Mouse (Mus musculus) lung, postnatal 0 days (tissue): Measurements from ENCODE around the gene Zfp622. TPM values are rescaled to one million over a fixed set of nuclear protein-coding genes. Genes with fewer than 3 reads are reported as not detected.

Source experiments
- ATAC-seq: fragments of 200-750 bp; cut with Nextera tagmentation; 2 replicates; pipeline ENCODE4 v1.8.0; 2017; ENCODE audit warnings: moderate library complexity
- DNase-seq: peaks from one replicate; pipeline ENCODE4 v3.0.0-alpha.2; 2016; ENCODE audit warnings: low spot score
- H3K27ac ChIP-seq: fragments of 300-500 bp; sonication (generic); 2 replicates; pipeline ENCODE4 v1.5.1; 2014; ENCODE audit warnings: antibody characterized with exemption, mild to moderate bottlenecking, low read length, mixed read lengths
- H3K27me3 ChIP-seq: fragments of 300-500 bp; sonication (generic); replicated peaks from 2 replicates; pipeline ENCODE4 v1.6.1; 2014; ENCODE audit warnings: low read length, mixed read lengths; ENCODE audit not compliant: insufficient read depth
- H3K36me3 ChIP-seq: fragments of 300-500 bp; sonication (generic); 2 replicates; pipeline ENCODE4 v1.6.1; 2014; ENCODE audit warnings: low read length, mixed read lengths; ENCODE audit not compliant: insufficient read depth
- H3K4me1 ChIP-seq: fragments of 300-500 bp; sonication (generic); 2 replicates; pipeline ENCODE4 v1.6.1; 2014; ENCODE audit warnings: antibody characterized with exemption, low read depth, low read length, mixed read lengths; ENCODE audit not compliant: insufficient read depth
- H3K4me2 ChIP-seq: fragments of 300-500 bp; sonication (generic); replicated peaks from 2 replicates; pipeline ENCODE4 v1.6.1; 2014; ENCODE audit warnings: low read depth, mild to moderate bottlenecking, low read length, moderate library complexity, mixed read lengths
- H3K4me3 ChIP-seq: fragments of 300-500 bp; sonication (generic); 2 replicates; pipeline ENCODE4 v1.5.1; 2014; ENCODE audit warnings: low read depth, low read length
- H3K9ac ChIP-seq: fragments of 300-500 bp; sonication (generic); replicated peaks from 2 replicates; pipeline ENCODE4 v1.6.1; 2014; ENCODE audit warnings: low read depth, mild to moderate bottlenecking
- H3K9me3 ChIP-seq: fragments of 300-500 bp; sonication (generic); 2 replicates; pipeline ENCODE4 v1.6.1; 2016; ENCODE audit warnings: low read length, mixed read lengths
- CTCF ChIP-seq: IDR thresholded peaks from 2 replicates; pipeline ENCODE4 v1.5.1; 2016; ENCODE audit warnings: antibody characterized with exemption, mild to moderate bottlenecking
- EP300 ChIP-seq: IDR thresholded peaks from 2 replicates; pipeline ENCODE4 v1.6.1; 2016; ENCODE audit warnings: antibody characterized with exemption, mild to moderate bottlenecking, control low read depth
- WGBS: fragments of 180-500 bp; shearing (Covaris S2); extraction: QIAGEN DNeasy Blood & Tissue Kit; methylation state at CpG from one replicate; pipeline ENCODE4 v1.1.7; 2014; 5-methylcytosine and 5-hydroxymethylcytosine counted together
- microRNA-seq: library from miRNA; unstranded; fragments of <30 nt; microRNA quantifications from one replicate; pipeline ENCODE4, GENCODE M21; 2016
- polyA plus RNA-seq: library from polyadenylated mRNA; unstranded; fragments of >200 nt; fragmentation: Nextera tagmentation; extraction: Ambion mirVana; gene quantifications from 2 replicates; pipeline ENCODE4 v1.2.1, GENCODE M21; 2015

Zfp622 gene
- polyA plus RNA-seq, 1 experiment from 2014 or later, result 18.4 TPM

- no peak overlapping the region for H3K9ac ChIP-seq
- no peak overlapping the region for H3K4me3 ChIP-seq
- H3K9me3 ChIP-seq, result no peaks in the 10 kb centered on the region
- no peak overlapping the region for H3K4me2 ChIP-seq
- no peaks in the 10 kb centered on the region for H3K27me3 ChIP-seq
- 39% methylated on average over 14 of the region's 14 CpGs for whole genome bisulfite sequencing
- H3K36me3 ChIP-seq, result no peaks in the 10 kb centered on the region
- DNase-seq (peak; percentile 11), ATAC-seq (no peak)
- TF ChIP-seq EP300 (no peak), CTCF (no peak)
- H3K27ac ChIP-seq, result no peak overlapping the region
- H3K4me1 ChIP-seq, result no peaks in the 10 kb centered on the region
Measured at GRCm38 (mm10) chr15:26015979-26016665, 32.0 kb downstream of the Zfp622 start.

- Histone ChIP-seq H3K27ac (no peak overlapping the region), H3K9ac (no peak overlapping the region), H3K4me1 (no peaks in the 10 kb centered on the region), H3K27me3 (no peaks in the 10 kb centered on the region), H3K4me3 (no peak overlapping the region), H3K36me3 (no peaks in the 10 kb centered on the region), H3K4me2 (no peak overlapping the region), H3K9me3 (no peaks in the 10 kb centered on the region)
- 79% methylated on average over 8 of the region's 8 CpGs for WGBS
- no peak for TF ChIP-seq EP300
- no peak for TF ChIP-seq CTCF
- DNase-seq, result no peak
- no peak for ATAC-seq
Measured at GRCm38 (mm10) chr15:26021721-26022120, 37.6 kb downstream of the Zfp622 start.

- H3K9me3 ChIP-seq, result no peaks in the 10 kb centered on the region
- 84% methylated on average over 5 of the region's 5 CpGs for WGBS
Measured at GRCm38 (mm10) chr15:26022636-26023035, 38.5 kb downstream of the Zfp622 start.

GRCm38 (mm10) chr15:26031692-26032091, 47.5 kb downstream of the Zfp622 start:
- no peaks in the 10 kb centered on the region for H3K4me1 ChIP-seq
- no peaks in the 10 kb centered on the region for H3K27me3 ChIP-seq
- ATAC-seq (no peak), DNase-seq (peak; percentile 17)
- no peak overlapping the region for H3K4me2 ChIP-seq
- TF ChIP-seq CTCF (no peak), EP300 (no peak)
- H3K4me3 ChIP-seq, result no peak overlapping the region
- no peak overlapping the region for H3K9ac ChIP-seq
- no peak overlapping the region for H3K27ac ChIP-seq
- no peaks in the 10 kb centered on the region for H3K36me3 ChIP-seq
- H3K9me3 ChIP-seq, result no peaks in the 10 kb centered on the region
- 53% methylated on average over 3 of the region's 3 CpGs for WGBS

More at GRCm38 (mm10) chr15:26022636-26023035, 38.5 kb downstream of the Zfp622 start:
- Histone ChIP-seq H3K36me3 (no peaks in the 10 kb centered on the region), H3K4me2 (no peak overlapping the region), H3K9ac (no peak overlapping the region), H3K4me1 (no peaks in the 10 kb centered on the region), H3K27me3 (no peaks in the 10 kb centered on the region), H3K27ac (no peak overlapping the region), H3K4me3 (no peak overlapping the region)
- TF ChIP-seq CTCF (no peak), EP300 (no peak)
- ATAC-seq, result no peak
- no peak for DNase-seq

GRCm38 (mm10) chr15:26040567-26040966, 56.4 kb downstream of the Zfp622 start:
- Histone ChIP-seq H3K4me1 (no peaks in the 10 kb centered on the region), H3K9ac (no peak overlapping the region), H3K4me3 (no peak overlapping the region), H3K36me3 (no peaks in the 10 kb centered on the region), H3K4me2 (no peak overlapping the region), H3K9me3 (no peaks in the 10 kb centered on the region), H3K27me3 (no peaks in the 10 kb centered on the region), H3K27ac (no peak overlapping the region)
- 13% methylated on average over 1 of the region's 1 CpGs for WGBS
- no peak for DNase-seq
- TF ChIP-seq EP300 (no peak), CTCF (no peak)
- no peak for ATAC-seq

- 80% methylated on average over 2 of the region's 2 CpGs for WGBS
- DNase-seq, result no peak
- Histone ChIP-seq H3K27me3 (no peaks in the 10 kb centered on the region), H3K9me3 (no peaks in the 10 kb centered on the region), H3K4me3 (no peak overlapping the region), H3K9ac (no peak overlapping the region), H3K36me3 (no peaks in the 10 kb centered on the region), H3K27ac (no peak overlapping the region), H3K4me1 (no peaks in the 10 kb centered on the region), H3K4me2 (no peak overlapping the region)
- ATAC-seq, result no peak
- TF ChIP-seq CTCF (no peak), EP300 (no peak)
Measured at GRCm38 (mm10) chr15:26041196-26041947, 57.2 kb downstream of the Zfp622 start.

Small RNA genes within 50 kb of the gene (microRNA-seq; reads per million reads assigned to microRNA genes)
- gene Mir7212, result not detected

Other genes with a start within 250 kb of the Zfp622 start
- 36.2 and 36.8 TPM in 2 replicates for gene Retreg1, start 141.2 kb upstream of the Zfp622 start, polyA plus RNA-seq